In genomic region chr9:65382751-65383097, GRCm38 (mm10) we compare ENCODE assay signal across 26 mouse cellular contexts. TPM values are rescaled to one million over a fixed set of nuclear protein-coding genes. Genes with fewer than 3 reads are reported as not detected.
A peak's percentile ranks its signal among the peaks of the same experiment; 100 is the strongest.
DNase-seq lines count a peak whose midpoint lies in the region; ATAC-seq and TF ChIP-seq lines count a peak whose summit lies in the region.
"Had no signal": no experiment of that assay in that cellular context is flagged by ENCODE, and none has a peak within 500 bp of the region (broad histone marks: within the 10 kb centered on the region; RNA-seq: fewer than 3 reads in every experiment).

No protein-coding gene starts in this region.

- no peaks in the 10 kb centered on the region for H3K36me3 ChIP-seq in kidney, adult 2 months (ENCODE audit: control insufficient read depth, insufficient read depth, low read length)
- peaks cover 4% of the 10 kb centered on the region for H3K36me3 ChIP-seq in embryonic facial prominence, embryonic 10.5 days (replicated peaks)
- H3K36me3 ChIP-seq: liver, embryonic 12.5 days had no signal

- DNase-seq in cerebellum, postnatal 14 days = peak; percentile 22 to 29
- DNase-seq in cerebellum, adult 11 months = no peak
- no peak for DNase-seq in kidney, adult 2 months
- DNase-seq in kidney, adult 11 months = no peak
- peak; percentile 68 for DNase-seq in adipocyte (ENCODE audit: low spot score)
- DNase-seq in embryonic facial prominence, embryonic 10.5 days (ENCODE audit: low spot score) = no peak
- no peak for DNase-seq in natural killer cell, adult 2 months (ENCODE audit: low spot score in 2 of 2)
- DNase-seq: adrenal gland, adult 2 months; B cell, adult 2 months; heart, adult 18-20 months; midbrain, embryonic 14.5 days; spleen, adult 18-20 months; thymus, adult 18-20 months; thymus, postnatal 4 days had no signal

- H3K9me3 ChIP-seq in embryonic facial prominence, embryonic 10.5 days = no peaks in the 10 kb centered on the region
- H3K9me3 ChIP-seq: embryonic facial prominence, embryonic 13.5 days; limb, embryonic 12.5 days; liver, embryonic 12.5 days had no signal

- H3K4me3 ChIP-seq in kidney, adult 2 months (ENCODE audit: insufficient read depth, low read depth, low read length) = no peak overlapping the region
- H3K4me3 ChIP-seq in embryonic facial prominence, embryonic 10.5 days = no peak overlapping the region
- H3K4me3 ChIP-seq: embryonic facial prominence, embryonic 13.5 days; limb, embryonic 12.5 days; liver, embryonic 12.5 days had no signal

- TF ChIP-seq POLR2A in kidney, adult 2 months (IDR thresholded peaks at IDR 0.05; ENCODE audit: low read depth, low read length) = no peak

- peak overlapping the region; percentile 60; the same call in 1 of the 2 replicates for H3K27ac ChIP-seq in kidney, adult 2 months (ENCODE audit: insufficient read depth, low read depth, low read length)
- 0 out of 2 replicates have a peak overlapping the region, but pooled peaks have one; percentile 19 for H3K27ac ChIP-seq in embryonic facial prominence, embryonic 10.5 days (replicated peaks)
- H3K27ac ChIP-seq: embryonic facial prominence, embryonic 13.5 days; hindbrain, embryonic 14.5 days; limb, embryonic 12.5 days; liver, embryonic 12.5 days had no signal

- WGBS in kidney, adult 2 months = 44% methylated on average over 3 of the region's 3 CpGs
- 61% methylated on average over 3 of the region's 3 CpGs for WGBS in embryonic facial prominence, embryonic 10.5 days

- no peak for TF ChIP-seq CTCF in kidney, adult 2 months (conservative IDR thresholded peaks at IDR 0.05; ENCODE audit: insufficient read depth, insufficient read length, low read depth, low read length)

- H3K27me3 ChIP-seq in kidney, adult 2 months (replicated peaks; ENCODE audit: control insufficient read depth, insufficient read depth, low read length) = no peaks in the 10 kb centered on the region
- H3K27me3 ChIP-seq in embryonic facial prominence, embryonic 10.5 days (replicated peaks; ENCODE audit: low read depth, poor library complexity, severe bottlenecking) = no peaks in the 10 kb centered on the region; the same call in 1 of the 2 replicates
- H3K27me3 ChIP-seq: embryonic facial prominence, embryonic 13.5 days; limb, embryonic 12.5 days had no signal

- ATAC-seq in megakaryocyte progenitor cell, adult 5-6 weeks (replicated peaks; ENCODE audit: poor library complexity) = no peak
- ATAC-seq: forebrain, embryonic 16.5 days; liver, embryonic 12.5 days had no signal

- peaks cover 3% of the 10 kb centered on the region; the same call in 1 of the 2 replicates for H3K4me1 ChIP-seq in kidney, adult 2 months (ENCODE audit: control insufficient read depth, insufficient read depth, low read length)
- H3K4me1 ChIP-seq in embryonic facial prominence, embryonic 10.5 days = peaks cover 28% of the 10 kb centered on the region
- H3K4me1 ChIP-seq: liver, embryonic 12.5 days had no signal

RNA-seq across cellular contexts. Expression of gene Kbtbd13, which starts 8.7 kb away (rescaled TPM):
- polyA plus RNA-seq in kidney, adult 2 months (2012; rRNA removed) = 0.68 and 0.75 TPM in 2 replicates
- polyA plus RNA-seq in embryonic facial prominence, embryonic 10.5 days (2016; fragmentation: Nextera tagmentation; extraction: Ambion mirVana) = 1.0 and 1.2 TPM in 2 replicates
- 0.10 TPM in 1 of 2 replicates, not detected in the other for total RNA-seq in megakaryocyte progenitor cell, adult 5-6 weeks (2015)
- total RNA-seq in megakaryocyte progenitor cell, adult 5-6 weeks (2017) = 0.17 and 0.37 TPM in 2 replicates
- total RNA-seq: megakaryocyte, adult 5-6 weeks had no signal

RNA-seq across cellular contexts. Expression of gene Rasl12, which starts 15.6 kb away (rescaled TPM):
- polyA plus RNA-seq in kidney, adult 2 months (2012; rRNA removed) = 9.5 and 11.3 TPM in 2 replicates
- polyA plus RNA-seq in embryonic facial prominence, embryonic 10.5 days (2016; fragmentation: Nextera tagmentation; extraction: Ambion mirVana) = 7.6 and 8.3 TPM in 2 replicates
- not detected in 2 replicates for total RNA-seq in megakaryocyte progenitor cell, adult 5-6 weeks (2015)
- total RNA-seq in megakaryocyte progenitor cell, adult 5-6 weeks (2017) = not detected in 2 replicates

RNA-seq across cellular contexts. Expression of gene Ubap1l, which starts 21.9 kb away (rescaled TPM):
- polyA plus RNA-seq in kidney, adult 2 months (2012; rRNA removed) = 0.25 and 0.33 TPM in 2 replicates
- 0.38 and 0.66 TPM in 2 replicates for polyA plus RNA-seq in embryonic facial prominence, embryonic 10.5 days (2016; fragmentation: Nextera tagmentation; extraction: Ambion mirVana)
- total RNA-seq in megakaryocyte progenitor cell, adult 5-6 weeks (2015) = not detected in 2 replicates
- total RNA-seq in megakaryocyte progenitor cell, adult 5-6 weeks (2017) = 0.57 TPM in 1 of 2 replicates, not detected in the other
- total RNA-seq: heart, adult 18-20 months had no signal
- polyA plus RNA-seq: liver, embryonic 12.5 days had no signal

RNA-seq across cellular contexts. Expression of gene Pdcd7, which starts 36.8 kb away (rescaled TPM):
- polyA plus RNA-seq in kidney, adult 2 months (2012; rRNA removed) = 6.0 and 6.1 TPM in 2 replicates
- 10.3 and 10.6 TPM in 2 replicates for polyA plus RNA-seq in embryonic facial prominence, embryonic 10.5 days (2016; fragmentation: Nextera tagmentation; extraction: Ambion mirVana)
- total RNA-seq in megakaryocyte progenitor cell, adult 5-6 weeks (2015) = 16.8 and 20.1 TPM in 2 replicates
- total RNA-seq in megakaryocyte progenitor cell, adult 5-6 weeks (2017) = 18.2 and 28.5 TPM in 2 replicates

RNA-seq across cellular contexts. Expression of gene Slc51b, which starts 40.0 kb away (rescaled TPM):
- 13.0 and 15.0 TPM in 2 replicates for polyA plus RNA-seq in kidney, adult 2 months (2012; rRNA removed)
- polyA plus RNA-seq in embryonic facial prominence, embryonic 10.5 days (2016; fragmentation: Nextera tagmentation; extraction: Ambion mirVana) = not detected in 2 replicates
- not detected in 2 replicates for total RNA-seq in megakaryocyte progenitor cell, adult 5-6 weeks (2015)
- not detected in 2 replicates for total RNA-seq in megakaryocyte progenitor cell, adult 5-6 weeks (2017)
- total RNA-seq: heart, adult 18-20 months; heart, postnatal 25 days; layer of hippocampus, postnatal 25 days; left cerebral cortex, postnatal 10 days; megakaryocyte, adult 5-6 weeks had no signal
- polyA plus RNA-seq: adrenal gland, adult 2 months; cerebellum, adult 2 months; embryonic facial prominence, embryonic 13.5 days; forebrain, embryonic 16.5 days; hindbrain, embryonic 14.5 days; limb, embryonic 12.5 days; liver, embryonic 12.5 days; midbrain, embryonic 14.5 days; neural tube, embryonic 14.5 days had no signal

Comparison
In these comparisons a context has a peak if more than half of its experiments do, and no peak if none do; other contexts are left out.
1. DNase-seq: peak in cerebellum, postnatal 14 days (2 of 2) and adipocyte (single experiment); none in cerebellum, adult 11 months (single experiment), kidney, adult 2 months (single experiment), kidney, adult 11 months (single experiment), embryonic facial prominence, embryonic 10.5 days (single experiment) and natural killer cell, adult 2 months (0 of 2).